Mouse (Mus musculus) embryo, embryonic 11.5 days (tissue): ENCODE measurements around the gene BC049715.
A peak's percentile ranks its signal among the peaks of the same experiment; 100 is the strongest.
"Not testable (repeated sequence)": the region's sequence is repeated elsewhere in the genome, so short reads cannot be mapped to it uniquely, and the experiment has no call there.

Experiments
- DNase-seq: peaks from one replicate; pipeline ENCODE4 v3.0.0-alpha.2; 2012; ENCODE audit warnings: low read depth, low spot score

Gene BC049715

DNA sequence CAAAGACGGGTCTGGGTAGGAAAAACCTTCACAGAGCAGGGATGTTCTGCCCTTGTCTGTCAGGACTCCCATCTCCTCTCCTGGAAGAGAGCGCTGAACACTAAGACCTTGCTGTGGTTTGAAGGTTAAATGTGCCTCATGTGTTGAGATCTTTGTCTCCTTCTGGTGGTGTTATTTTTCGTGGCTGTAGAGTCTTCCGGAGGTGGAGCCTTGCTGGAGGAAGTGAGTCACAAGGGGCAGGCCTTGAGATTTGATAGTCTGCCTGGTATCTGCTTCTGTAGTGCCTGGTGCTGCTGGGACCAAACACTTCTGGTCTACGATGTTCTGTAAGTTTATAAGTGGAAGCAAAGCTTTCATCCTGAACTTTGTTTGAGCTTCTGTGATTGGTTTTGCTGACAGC is 21.5 kb downstream of the BC049715 start:
- no peak for DNase-seq

DNA sequence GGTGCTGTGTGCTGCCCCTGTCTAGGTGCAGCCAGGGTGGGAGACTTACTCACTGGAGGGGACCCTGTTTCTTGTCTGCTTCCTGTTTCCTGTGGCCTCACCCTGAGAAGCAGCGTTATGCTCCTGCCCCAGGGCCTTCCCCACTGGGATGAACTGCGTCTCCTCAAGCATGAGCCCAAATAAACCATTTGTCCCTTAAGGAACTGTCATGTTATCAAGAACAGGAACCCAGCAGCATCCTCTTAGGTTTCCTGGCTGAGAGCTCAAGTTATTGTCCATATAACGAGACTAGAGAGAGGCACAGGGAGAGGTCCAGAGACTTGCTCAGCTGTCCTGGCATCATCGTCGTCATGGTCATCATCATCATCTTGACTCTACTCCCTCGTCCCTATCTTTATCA is 22.8 kb downstream of the BC049715 start:
- DNase-seq, result no peak

- DNase-seq, result no peak
Measured at GRCm38 (mm10) chr6:136852348-136852747, 24.9 kb downstream of the BC049715 start.

DNA sequence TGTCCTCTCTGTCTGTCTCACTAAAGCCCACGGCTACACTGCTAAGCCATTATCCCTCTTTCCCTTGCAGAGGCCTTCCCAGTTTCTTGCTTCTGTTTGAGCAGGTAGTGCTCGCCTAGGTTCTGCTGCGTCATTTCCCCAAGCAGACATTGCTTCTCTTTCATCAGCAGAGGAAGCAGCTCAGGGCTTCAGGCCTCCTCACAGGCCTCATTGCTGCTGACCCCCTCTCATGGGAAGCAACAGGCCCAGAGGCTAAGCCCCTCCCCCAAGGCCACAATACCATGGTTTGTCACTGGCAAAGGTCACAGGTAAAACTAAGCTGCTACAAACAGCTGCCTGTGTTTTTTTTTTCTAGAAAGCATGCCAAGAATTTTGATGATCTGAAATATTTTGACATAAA is 25.3 kb downstream of the BC049715 start:
- DNase-seq, result no peak

- no peak for DNase-seq
Measured at GRCm38 (mm10) chr6:136854361-136854781, 26.9 kb downstream of the BC049715 start.

GRCm38 (mm10) chr6:136855183-136855582 is 27.8 kb downstream of the BC049715 start:
- no peak for DNase-seq

- DNase-seq, result no peak
Measured at GRCm38 (mm10) chr6:136856071-136856636, 28.7 kb downstream of the BC049715 start.

GRCm38 (mm10) chr6:136857186-136857872 is 29.9 kb downstream of the BC049715 start, which contains the start of gene Art4:
TSS of gene Art4 (minus strand) at chr6:136857733.
- DNase-seq, result no peak

GRCm38 (mm10) chr6:136857873-136858260 is 30.4 kb downstream of the BC049715 start:
- DNase-seq, result no peak

DNA sequence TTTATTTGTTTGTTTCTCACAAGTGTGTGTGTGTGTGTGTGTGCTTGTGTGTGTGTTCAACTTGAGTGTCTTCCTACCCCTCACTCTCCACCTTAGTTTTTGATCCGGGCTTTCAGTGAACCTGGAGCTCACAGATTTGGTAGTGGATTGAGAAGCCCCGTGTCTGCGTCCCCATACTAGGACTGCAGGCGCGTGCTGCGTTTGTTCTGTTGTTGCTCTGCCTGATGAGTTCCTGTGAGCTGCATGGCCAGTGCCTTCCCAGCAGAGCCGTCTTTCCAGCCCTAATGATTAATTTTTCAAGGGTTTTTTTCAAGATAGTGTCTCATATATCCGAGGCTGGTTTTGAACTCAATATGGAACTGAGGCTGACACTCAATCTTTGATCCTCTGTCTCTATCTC is 31.0 kb downstream of the BC049715 start:
- no peak for DNase-seq

GRCm38 (mm10) chr6:136861020-136861419 is 33.6 kb downstream of the BC049715 start:
- DNase-seq, result peak; percentile 49

- DNase-seq, result no peak
Measured at GRCm38 (mm10) chr6:136865360-136865759, 37.9 kb downstream of the BC049715 start.

DNA sequence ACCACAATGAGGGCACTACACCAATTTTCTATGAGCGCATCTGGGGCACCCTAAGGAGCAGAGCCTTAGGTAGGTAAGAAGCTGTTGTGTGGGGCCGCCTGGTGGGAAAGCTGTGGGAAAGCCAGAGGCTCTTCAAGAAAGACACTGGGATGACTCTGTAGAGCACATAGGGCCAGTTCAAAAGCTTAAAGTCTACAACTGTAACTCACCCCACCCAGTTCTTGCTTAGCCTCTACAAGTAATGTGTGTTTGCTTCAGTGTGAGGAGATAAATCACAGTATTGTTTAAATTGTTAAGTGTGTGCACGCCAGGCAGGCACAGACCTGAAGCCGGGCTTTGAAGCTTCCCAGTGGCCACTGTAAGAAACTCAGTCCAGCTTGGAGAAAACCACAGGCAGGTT is 38.7 kb downstream of the BC049715 start:
- no peak for DNase-seq

GRCm38 (mm10) chr6:136868921-136869320 is 41.5 kb downstream of the BC049715 start:
- no peak for DNase-seq

DNA sequence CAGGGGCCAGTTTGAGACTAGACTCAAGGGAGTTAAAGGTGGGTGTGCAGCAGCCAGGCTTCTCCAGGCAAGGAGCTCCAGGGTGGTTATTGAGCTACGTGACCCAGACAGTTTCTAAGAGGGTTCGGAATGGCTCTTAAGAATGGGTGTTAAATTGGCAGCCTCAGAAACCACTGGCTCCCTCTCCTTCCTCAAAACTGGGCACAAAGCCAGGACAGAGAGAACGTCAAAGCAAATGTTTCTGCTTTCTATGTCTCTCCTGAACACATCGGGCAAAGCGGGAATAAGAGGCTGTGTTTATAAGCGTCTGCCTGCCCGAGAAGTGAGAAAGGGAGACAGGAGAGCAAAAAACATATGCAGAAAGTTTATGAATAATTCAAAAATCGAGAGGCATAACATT is 47.2 kb downstream of the BC049715 start:
- DNase-seq, result no peak

DNA sequence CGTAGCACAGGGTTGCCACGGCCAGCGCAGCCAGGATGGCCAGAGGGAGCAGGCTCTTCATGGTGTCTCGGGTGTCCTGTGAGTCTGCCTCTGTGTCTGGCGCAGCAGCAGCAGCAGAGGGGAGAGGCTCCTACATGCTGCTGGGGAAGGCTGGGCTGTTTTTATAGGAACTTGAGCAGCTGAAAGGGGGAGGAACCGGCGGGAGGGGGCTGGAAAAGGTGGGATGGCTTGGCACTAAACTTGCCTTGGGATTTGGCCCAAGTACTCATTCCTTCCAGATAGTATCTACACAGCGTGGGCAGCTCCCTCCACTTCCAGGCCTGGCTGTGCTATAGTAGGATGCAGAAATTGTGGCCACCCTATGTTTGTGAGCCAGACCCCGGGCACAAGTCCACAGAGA is 48.2 kb downstream of the BC049715 start, which contains the start of gene Mgp:
Mgp (minus strand) TSS at position 154 of the 400 bp plus-strand sequence.
- DNase-seq, result no peak

GRCm38 (mm10) chr6:136881678-136882077 is 54.3 kb downstream of the BC049715 start:
- no peak for DNase-seq

- DNase-seq, result no peak
Measured at GRCm38 (mm10) chr6:136883431-136883915, 56.0 kb downstream of the BC049715 start.

GRCm38 (mm10) chr6:136883961-136884360 is 56.5 kb downstream of the BC049715 start:
- no peak for DNase-seq

- not testable (repeated sequence) for DNase-seq
Measured at GRCm38 (mm10) chr6:136884766-136885165, 57.3 kb downstream of the BC049715 start.

- no peak for DNase-seq
Measured at GRCm38 (mm10) chr6:136887854-136888253, 60.4 kb downstream of the BC049715 start.

DNA sequence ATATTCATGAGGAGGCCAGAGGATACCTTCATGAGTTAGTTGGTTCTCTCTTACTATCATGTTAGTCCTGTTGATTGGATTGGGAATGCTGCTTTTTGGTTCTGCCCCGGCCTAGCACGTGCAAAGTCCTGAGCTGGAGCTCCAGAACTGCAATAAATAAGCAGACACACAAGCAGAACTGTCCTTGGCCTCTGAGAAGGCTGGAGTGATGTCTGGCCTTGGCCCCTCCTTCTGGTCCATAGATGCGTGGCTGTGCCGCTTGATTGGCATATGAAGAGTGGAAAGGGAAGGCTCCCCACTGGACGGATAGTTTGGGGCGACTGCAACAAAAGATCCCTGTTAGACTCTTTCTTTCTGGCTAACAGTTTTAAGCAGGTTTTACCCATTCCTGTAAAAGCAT is 61.6 kb downstream of the BC049715 start:
- DNase-seq, result no peak

DNA sequence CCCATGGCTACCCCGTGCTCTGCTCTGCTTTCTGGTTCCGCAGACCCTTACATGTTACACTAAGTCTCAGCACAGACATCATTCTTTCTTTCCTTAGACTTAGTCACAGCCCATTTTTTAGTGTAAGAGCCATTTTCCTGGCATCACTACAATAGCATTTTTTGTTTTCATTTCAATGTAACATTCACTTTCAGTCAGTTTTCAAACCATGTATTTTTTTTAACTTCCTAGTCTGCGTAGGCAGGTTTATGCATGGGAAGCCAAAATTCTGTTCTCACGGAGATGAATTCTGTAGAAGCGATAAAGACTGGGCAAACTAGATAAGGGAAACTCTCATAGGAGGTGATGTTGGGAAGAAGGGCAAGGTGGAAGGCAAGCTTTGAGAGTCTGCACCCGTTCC is 62.1 kb downstream of the BC049715 start:
- no peak for DNase-seq
